Mouse (Mus musculus): ENCODE measurements around the gene Slc22a1.
A peak's percentile ranks its signal among the peaks of the same experiment; 100 is the strongest.
"Not testable (repeated sequence)": the region's sequence is repeated elsewhere in the genome, so short reads cannot be mapped to it uniquely, and the experiment has no call there.

Gene Slc22a1

DNA sequence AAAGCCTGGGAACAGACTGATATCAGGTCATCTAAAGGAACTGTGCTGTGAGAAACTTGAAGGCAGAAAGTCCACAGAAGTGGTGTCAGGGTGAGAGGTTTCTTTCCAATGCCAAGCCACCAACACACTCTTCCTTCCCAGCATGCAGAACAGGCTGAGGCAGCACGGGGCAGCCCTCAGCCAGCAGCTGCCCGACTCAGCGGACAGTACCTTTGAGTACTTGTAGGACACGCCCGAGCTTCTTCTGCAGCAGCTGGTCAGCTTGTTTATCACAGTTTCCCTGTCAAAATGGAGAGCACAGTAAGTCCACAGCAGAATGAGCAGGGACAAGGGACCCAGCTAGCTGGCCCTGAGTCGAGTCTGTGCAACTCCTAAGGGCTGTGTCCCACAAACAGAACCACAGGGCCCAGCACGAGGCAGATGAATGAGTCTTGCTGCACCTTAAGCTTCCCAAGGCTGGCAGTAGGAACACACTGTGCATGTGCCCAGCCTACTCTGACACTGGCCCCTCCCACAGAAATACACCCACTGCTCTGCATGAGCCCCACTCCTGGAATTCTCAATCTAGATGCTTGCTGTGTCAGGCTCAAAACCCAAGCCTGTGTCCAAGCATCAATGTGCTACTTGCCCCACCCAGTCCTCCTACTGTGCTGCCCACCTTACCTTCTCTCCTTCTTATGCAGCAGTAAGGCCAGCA is 9.4 kb upstream of the Slc22a1 start:
- no peak for DNase-seq

- DNase-seq: peak; percentile 53 to 57
Observed at GRCm38 (mm10) chr17:12684412-12684811, 8.8 kb upstream of the Slc22a1 start.

DNA sequence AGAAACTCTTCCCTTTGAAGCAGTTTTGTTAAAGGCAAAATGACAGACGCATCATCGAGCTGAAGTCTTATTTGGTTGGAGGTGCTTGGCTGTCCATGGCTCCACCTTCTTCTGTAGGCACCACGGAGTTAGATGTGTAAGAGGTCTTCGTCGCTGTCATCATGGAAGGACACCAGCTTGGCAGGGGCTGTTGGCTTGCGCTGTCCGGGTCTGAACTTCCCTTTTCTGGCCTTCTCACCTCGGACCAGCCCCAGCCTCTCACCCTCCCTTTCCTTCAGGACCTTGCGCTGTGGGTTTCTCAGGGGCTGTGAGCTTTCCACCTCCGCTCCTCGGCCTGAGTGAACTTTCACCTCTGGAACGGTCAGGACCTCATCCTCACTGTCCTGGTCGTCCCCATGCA is 8.0 kb upstream of the Slc22a1 start:
- no peak for DNase-seq

GRCm38 (mm10) chr17:12678261-12678660 is 2.6 kb upstream of the Slc22a1 start:
- no peak for DNase-seq

DNA sequence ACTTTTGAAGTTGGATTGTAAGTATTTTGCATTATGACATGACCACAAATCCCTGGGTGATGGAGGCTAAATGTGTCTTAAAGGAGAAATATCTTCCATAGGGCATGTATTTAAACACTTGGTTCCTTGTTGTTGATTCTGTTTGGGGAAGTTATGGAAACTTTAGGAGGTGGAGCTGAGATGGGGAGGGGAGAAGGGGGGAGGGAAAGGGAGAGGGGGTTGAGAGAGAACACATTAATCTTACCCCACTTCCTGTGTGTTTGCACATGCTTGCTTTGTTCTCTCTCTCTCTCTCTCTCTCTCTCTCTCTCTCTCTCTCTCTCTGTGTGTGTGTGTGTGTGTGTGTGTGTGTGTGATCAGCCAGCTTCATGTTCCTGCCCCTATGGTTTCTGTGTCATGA is 1.5 kb upstream of the Slc22a1 start:
- DNase-seq: no peak

DNA sequence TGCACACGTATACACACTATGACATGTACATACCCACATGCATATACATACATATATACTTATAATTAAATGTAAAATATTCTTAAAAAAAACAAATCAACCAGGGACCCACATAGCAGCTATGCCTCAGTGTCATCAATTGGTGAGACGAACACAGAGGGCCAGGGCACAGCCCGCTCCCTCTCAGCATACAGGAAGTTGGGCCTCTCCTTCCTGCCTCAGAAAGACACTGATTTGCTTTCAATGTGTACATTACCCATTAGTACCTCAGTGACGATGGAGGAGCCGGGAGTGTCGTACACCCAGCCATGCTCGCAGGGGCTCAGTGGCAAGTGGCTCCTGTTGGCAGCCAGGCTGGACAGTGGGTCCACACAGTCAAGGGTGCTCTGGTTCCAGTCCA is 649 bp downstream of the Slc22a1 start:
- DNase-seq: not testable (repeated sequence)

DNA sequence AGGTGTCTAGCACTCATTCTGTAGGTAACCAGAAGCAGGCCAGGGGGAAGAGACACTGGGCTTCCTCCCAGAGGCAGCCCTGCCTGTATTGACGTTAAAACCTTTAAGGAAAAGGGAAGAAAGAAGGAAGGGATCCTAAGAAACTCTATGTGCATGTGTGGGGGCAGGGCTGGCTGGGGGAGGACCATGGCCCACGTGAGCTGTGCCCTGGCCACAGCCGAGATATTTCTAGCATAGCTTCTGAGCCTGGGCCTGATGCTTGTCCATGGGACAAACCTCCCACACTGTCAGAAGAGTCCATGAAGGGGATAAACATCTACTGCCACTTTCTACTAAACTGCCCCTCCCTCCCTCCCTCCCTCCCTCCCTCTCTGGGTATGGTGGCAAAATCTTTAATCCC is 1.8 kb downstream of the Slc22a1 start:
- no peak for DNase-seq

- no peak for DNase-seq
Observed at GRCm38 (mm10) chr17:12672285-12672790, 3.3 kb downstream of the Slc22a1 start.

DNA sequence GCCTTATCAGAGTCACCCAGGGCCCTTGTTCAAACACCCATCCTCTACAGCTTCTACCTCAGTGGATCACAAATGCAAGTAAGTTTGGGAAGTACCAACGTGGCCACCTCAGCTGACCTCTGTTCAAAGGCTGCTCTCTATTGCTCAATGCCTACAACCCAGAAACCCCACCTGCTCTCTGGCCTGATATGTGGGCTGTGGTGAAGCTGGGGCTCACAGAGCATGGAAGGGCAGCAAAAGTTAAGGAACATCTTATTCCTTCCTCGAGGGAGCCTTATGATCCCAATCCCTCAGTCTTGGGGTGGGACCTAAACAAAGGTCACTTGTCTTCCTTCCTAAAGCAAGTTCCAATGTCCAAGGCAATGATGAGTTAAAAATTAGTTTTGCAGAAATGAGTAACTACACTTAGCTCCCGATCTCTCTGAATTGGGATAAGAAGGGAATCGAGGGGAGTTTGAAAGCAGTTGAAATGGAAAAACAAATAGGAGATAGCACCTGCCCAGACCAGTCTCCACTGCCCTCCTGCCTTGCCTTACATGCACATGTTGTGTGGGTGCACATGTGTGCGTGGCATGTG is 4.5 kb downstream of the Slc22a1 start:
- no peak for DNase-seq

DNA sequence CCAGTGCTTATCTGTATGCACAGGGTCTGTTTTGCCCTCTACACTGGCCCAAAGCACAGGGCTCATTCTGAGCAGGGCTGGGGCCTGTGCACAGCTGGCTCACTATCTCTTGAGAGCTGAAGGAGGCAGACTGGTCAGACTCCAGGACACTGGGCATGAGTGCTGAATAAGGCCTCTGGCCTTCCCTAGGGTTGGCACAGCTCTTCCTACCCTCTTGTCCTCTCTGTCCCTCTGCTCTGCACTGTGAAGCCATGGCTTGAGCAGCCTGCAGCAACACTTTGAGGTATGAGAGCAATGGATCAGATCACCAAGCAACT is 6.3 kb downstream of the Slc22a1 start:
- no peak for DNase-seq

DNA sequence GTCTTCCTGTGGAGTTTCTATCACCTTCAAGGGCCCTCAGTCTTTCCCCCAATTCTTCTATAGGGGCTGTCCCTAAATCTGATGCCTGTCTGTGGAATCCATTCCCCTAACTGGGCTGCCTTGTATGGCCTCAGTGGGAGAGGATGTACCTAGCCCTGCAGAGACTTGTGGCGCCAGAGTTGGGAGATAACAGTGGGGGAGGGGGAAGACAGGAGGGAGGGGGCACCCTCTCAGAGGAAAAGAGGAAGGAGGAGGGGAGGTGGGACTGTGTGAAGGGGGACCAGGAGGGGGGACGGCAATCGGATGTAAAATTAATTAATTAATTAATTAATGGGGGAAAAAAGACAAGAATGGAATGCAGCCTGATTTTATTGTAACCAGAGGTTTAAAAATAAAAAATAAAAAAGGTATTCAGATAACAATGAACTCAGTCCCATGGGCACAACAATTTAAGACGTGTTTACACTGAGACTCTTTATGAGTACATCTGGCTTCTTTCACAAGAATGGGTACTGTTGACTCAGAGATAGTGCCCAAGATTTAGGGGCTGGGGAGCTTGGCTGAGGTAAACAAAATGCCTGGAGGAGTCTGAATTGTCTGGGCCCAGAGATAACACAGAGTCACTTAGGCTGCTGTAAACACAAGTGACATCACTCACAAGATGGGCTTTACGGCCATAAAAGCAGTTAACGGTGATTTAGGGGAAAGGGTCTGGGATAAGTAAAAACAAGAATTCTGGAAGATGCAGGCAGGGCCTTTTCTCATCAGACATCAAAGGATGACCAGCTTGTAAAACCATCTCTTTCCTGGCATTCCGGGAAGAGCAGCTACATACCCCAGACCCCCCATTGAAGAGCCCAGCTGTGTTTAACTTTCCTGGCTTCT is 6.9 kb downstream of the Slc22a1 start:
- DNase-seq: no peak

- DNase-seq: peak; percentile 66 to 75
Observed at GRCm38 (mm10) chr17:12664156-12664555, 11.5 kb downstream of the Slc22a1 start.

- DNase-seq: no peak
Observed at GRCm38 (mm10) chr17:12660572-12661260, 14.9 kb downstream of the Slc22a1 start.

- DNase-seq: no peak
Observed at GRCm38 (mm10) chr17:12659233-12659632, 16.4 kb downstream of the Slc22a1 start.

GRCm38 (mm10) chr17:12658784-12659183 is 16.8 kb downstream of the Slc22a1 start:
- DNase-seq: no peak

DNA sequence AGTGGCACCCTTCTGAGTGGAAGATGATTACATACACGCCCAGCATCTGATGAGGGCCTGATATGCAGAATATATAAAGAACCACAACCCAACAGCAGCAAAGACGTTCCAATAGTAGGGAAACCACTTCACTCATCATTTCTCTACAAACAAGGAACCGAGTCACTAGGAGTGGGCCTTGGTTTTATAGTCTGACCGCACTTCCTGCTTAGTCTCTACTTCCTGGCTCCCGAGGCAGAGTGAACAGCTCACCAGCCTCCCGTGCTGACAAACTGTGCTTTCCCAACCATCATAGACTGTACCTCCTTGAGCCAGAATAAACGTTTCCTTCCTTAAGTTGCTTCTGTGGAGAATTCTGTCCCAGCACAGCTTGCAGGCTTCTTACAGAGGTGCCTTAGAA is 19.8 kb downstream of the Slc22a1 start:
- no peak for DNase-seq

DNA sequence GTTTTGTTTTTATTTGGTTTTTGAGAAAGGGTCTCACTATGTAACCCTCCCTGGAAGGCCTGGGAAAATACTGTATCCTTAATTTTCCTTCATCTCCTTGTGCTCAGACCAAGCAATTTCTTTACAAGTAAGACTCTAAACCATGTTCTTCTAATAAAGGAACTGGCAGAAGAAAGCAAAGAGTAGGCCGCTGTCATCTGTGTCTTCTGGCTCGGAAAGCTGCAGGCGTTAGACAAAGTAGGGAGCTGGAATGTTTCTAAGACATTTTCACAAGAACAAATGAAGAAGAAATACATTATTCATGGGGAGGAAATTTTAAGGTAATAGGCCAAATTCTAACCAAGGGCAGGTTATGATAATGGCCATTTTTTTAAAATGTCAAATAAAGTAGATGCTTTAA is 21.6 kb downstream of the Slc22a1 start:
- no peak for DNase-seq

GRCm38 (mm10) chr17:12652604-12653003 is 23.0 kb downstream of the Slc22a1 start:
- DNase-seq: no peak

DNA sequence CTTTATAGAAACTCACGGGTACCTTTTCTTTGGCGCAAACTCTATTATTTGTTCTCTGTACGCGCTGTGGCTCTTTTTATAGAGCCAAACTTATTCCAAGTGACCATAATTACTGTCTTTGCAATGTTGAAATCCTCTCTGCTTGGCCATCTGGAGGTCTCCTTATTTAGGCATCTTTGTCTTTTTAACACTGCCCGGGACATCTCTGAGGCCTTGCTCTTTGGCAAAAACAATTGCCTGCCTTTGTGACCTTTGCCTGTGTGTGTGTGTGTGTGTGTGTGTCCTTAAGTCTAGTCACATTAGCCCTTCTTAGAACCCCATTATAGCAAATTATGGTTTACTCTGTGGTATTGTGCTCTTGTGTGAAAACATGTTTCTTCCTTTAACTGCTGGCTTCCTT is 30.2 kb downstream of the Slc22a1 start:
- no peak for DNase-seq

- no peak for DNase-seq
Observed at GRCm38 (mm10) chr17:12641087-12641486, 34.5 kb downstream of the Slc22a1 start.

DNA sequence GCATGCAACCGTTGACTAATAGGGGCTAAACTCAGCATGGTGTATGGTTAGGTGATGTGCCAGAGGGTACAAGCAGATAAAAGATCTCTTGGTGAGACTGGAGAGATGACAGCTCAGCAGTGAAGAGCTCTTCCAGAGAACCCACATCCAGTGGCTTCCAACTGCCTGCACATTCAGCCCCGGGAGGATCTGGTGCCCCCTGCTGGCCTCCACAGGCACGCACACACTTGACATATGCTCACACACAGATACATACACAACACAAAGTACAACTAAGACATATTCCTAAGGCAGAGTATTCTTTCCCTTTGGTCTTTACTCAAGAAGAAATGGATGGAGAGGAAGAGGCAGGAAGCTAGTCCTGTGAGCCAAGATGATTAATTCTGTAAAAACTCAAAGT is 36.0 kb downstream of the Slc22a1 start:
- DNase-seq: no peak

- DNase-seq: no peak
Observed at GRCm38 (mm10) chr17:12634814-12635213, 40.8 kb downstream of the Slc22a1 start.
